Mouse (Mus musculus): ENCODE results near the gene Gapvd1. TPM values are rescaled to one million over a fixed set of nuclear protein-coding genes. Genes with fewer than 3 reads are reported as not detected.

Gapvd1 gene
- total and polyA plus RNA-seq, 3 experiments, result 62.4 to 174 (median 96.7) TPM

- Histone ChIP-seq H3K9ac (ENCODE audit: control insufficient read depth, low read depth, low read length, poor library complexity, severe bottlenecking) (no peak overlapping the region), H3K79me2 (ENCODE audit: control insufficient read depth, insufficient read depth, low read length, poor library complexity) (no peaks in the 10 kb centered on the region), H3K9me3 (replicated peaks; ENCODE audit: insufficient read depth, low read length) (no peaks in the 10 kb centered on the region), H3K4me1 (ENCODE audit: control insufficient read depth in 1 of 2, insufficient read depth in 2 of 2, low read length in 2 of 2) (peaks cover under 1 to 6% of the 10 kb centered on the region in 2 experiments; a peak in 3 of 4 replicates), H3K27me3 (ENCODE audit: control insufficient read depth in 1 of 2, insufficient read depth in 2 of 2, low read length in 2 of 2) (no peaks in the 10 kb centered on the region), H3K27ac (ENCODE audit: control insufficient read depth, low read depth, low read length) (no peak overlapping the region), H3K36me3 (ENCODE audit: control insufficient read depth in 1 of 2, insufficient read depth in 2 of 2, low read length in 2 of 2) (no peaks in the 10 kb centered on the region; a peak in 2 of 4 replicates), H3K4me3 (ENCODE audit: control insufficient read depth in 1 of 2, insufficient read depth in 1 of 2, low read depth in 2 of 2, low read length in 2 of 2) (no peak overlapping the region)
- TF ChIP-seq GATA1 (IDR thresholded peaks at IDR 0.05; ENCODE audit: low read depth, low read length) (no peak), JUND (IDR thresholded peaks at IDR 0.05; ENCODE audit: low read depth, low read length) (no peak), NRF1 (IDR thresholded peaks at IDR 0.05; ENCODE audit: insufficient read depth, low read depth, low read length, poor library complexity, severe bottlenecking) (no peak), ZNF384 (IDR thresholded peaks at IDR 0.05; ENCODE audit: low read depth, low read length) (no peak), KAT2A (conservative IDR thresholded peaks at IDR 0.05; ENCODE audit: low read depth, low read length) (no peak), GABPA (IDR thresholded peaks at IDR 0.05; ENCODE audit: low read depth, low read length) (no peak), CHD1 (IDR thresholded peaks at IDR 0.05; ENCODE audit: low read depth, low read length) (no peak), POLR2AphosphoS5 (IDR thresholded peaks at IDR 0.05; ENCODE audit: borderline replicate concordance, low read depth, low read length) (no peak), CTCF (IDR thresholded peaks at IDR 0.05 in 2 of 3, conservative IDR thresholded peaks at IDR 0.05 in 1 of 3; ENCODE audit: control insufficient read depth in 1 of 3, insufficient read depth in 1 of 3, low read depth in 2 of 3, low read length in 3 of 3, poor library complexity in 1 of 3, severe bottlenecking in 1 of 3) (no peak), USF1 (IDR thresholded peaks at IDR 0.05; ENCODE audit: low read depth, low read length) (no peak), USF2 (IDR thresholded peaks at IDR 0.05; ENCODE audit: borderline replicate concordance in 1 of 2, insufficient read depth in 1 of 2, low read depth in 1 of 2, low read length in 2 of 2) (no peak), TAL1 (IDR thresholded peaks at IDR 0.05; ENCODE audit: low read length) (no peak), UBTF (IDR thresholded peaks at IDR 0.05; ENCODE audit: borderline replicate concordance, insufficient read depth, low read depth, low read length) (no peak), ZMIZ1 (IDR thresholded peaks at IDR 0.05; ENCODE audit: low read depth, low read length) (no peak), MAX (IDR thresholded peaks at IDR 0.05; ENCODE audit: low read length) (no peak), CHD2 (IDR thresholded peaks at IDR 0.05; ENCODE audit: low read length) (no peak), ZC3H11A (IDR thresholded peaks at IDR 0.05; ENCODE audit: low read depth, low read length) (no peak), MEF2A (IDR thresholded peaks at IDR 0.05; ENCODE audit: extremely low read depth, insufficient replicate concordance, low read depth, low read length, poor library complexity, severe bottlenecking) (no peak), BHLHE40 (IDR thresholded peaks at IDR 0.05; ENCODE audit: borderline replicate concordance, low read depth, low read length) (no peak), ETS1 (IDR thresholded peaks at IDR 0.05; ENCODE audit: low read depth, low read length) (no peak)
- DNase-seq (ENCODE audit: low read depth, low spot score), result no peak
These were observed 124.6 kb downstream of the Gapvd1 start for GRCm38 (mm10) chr2:34630445-34630844.

DNA sequence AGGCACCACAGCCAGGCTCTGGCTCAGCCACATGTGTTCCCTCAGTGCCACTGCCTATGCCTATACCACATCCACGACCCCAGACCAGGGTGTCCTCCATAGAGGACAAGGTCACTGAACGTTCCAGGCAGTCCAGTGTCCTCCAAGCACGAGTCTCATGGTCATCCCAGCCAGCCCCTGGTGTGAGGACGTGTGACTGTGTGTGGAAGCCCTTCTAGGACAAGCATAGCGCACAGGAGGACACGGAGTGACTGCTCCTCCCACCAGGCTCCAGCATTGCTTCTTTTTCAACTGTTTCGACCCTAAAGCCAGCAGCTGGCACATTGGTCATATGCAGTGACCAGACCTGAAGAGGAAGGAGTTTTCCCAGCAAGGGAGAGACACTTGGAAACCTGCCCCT is 125.3 kb downstream of the Gapvd1 start:
- no peaks in the 10 kb centered on the region for H3K79me2 ChIP-seq (ENCODE audit: control insufficient read depth, insufficient read depth, low read length, poor library complexity)
- no peaks in the 10 kb centered on the region for H3K9me3 ChIP-seq (replicated peaks; ENCODE audit: insufficient read depth, low read length)
- peaks cover 0 to 6% of the 10 kb centered on the region in 2 experiments; a peak in 2 of 4 replicates for H3K4me1 ChIP-seq (ENCODE audit: control insufficient read depth in 1 of 2, insufficient read depth in 2 of 2, low read length in 2 of 2)
- H3K27me3 ChIP-seq (ENCODE audit: control insufficient read depth in 1 of 2, insufficient read depth in 2 of 2, low read length in 2 of 2), result no peaks in the 10 kb centered on the region
- H3K9ac ChIP-seq (ENCODE audit: control insufficient read depth, low read depth, low read length, poor library complexity, severe bottlenecking), result no peak overlapping the region
- no peak for DNase-seq (ENCODE audit: low read depth, low spot score)
- H3K36me3 ChIP-seq (ENCODE audit: control insufficient read depth in 1 of 2, insufficient read depth in 2 of 2, low read length in 2 of 2), result no peaks in the 10 kb centered on the region; a peak in 1 of 4 replicates
- H3K27ac ChIP-seq (ENCODE audit: control insufficient read depth, low read depth, low read length), result no peak overlapping the region
- H3K4me3 ChIP-seq (ENCODE audit: control insufficient read depth in 1 of 2, insufficient read depth in 1 of 2, low read depth in 2 of 2, low read length in 2 of 2), result no peak overlapping the region
- no peak for TF ChIP-seq POLR2AphosphoS2 (IDR thresholded peaks at IDR 0.05; ENCODE audit: low read length)
- no peak for TF ChIP-seq SIN3A (IDR thresholded peaks at IDR 0.05; ENCODE audit: low read length)
- TF ChIP-seq GABPA (IDR thresholded peaks at IDR 0.05; ENCODE audit: low read depth, low read length), result no peak
- TF ChIP-seq JUND (IDR thresholded peaks at IDR 0.05; ENCODE audit: low read depth, low read length), result no peak
- no peak for TF ChIP-seq POLR2A (IDR thresholded peaks at IDR 0.05; ENCODE audit: control insufficient read depth in 1 of 2, insufficient read depth in 1 of 2, low read depth in 1 of 2, low read length in 2 of 2, poor library complexity in 1 of 2)
- TF ChIP-seq HCFC1 (IDR thresholded peaks at IDR 0.05; ENCODE audit: low read depth, low read length), result no peak
- no peak for TF ChIP-seq RCOR1 (IDR thresholded peaks at IDR 0.05; ENCODE audit: low read depth, low read length)
- TF ChIP-seq ZKSCAN1 (IDR thresholded peaks at IDR 0.05; ENCODE audit: low read depth, low read length), result no peak
- TF ChIP-seq MAFK (IDR thresholded peaks at IDR 0.05; ENCODE audit: borderline replicate concordance, low read depth, low read length), result no peak
- no peak for TF ChIP-seq GATA1 (IDR thresholded peaks at IDR 0.05; ENCODE audit: low read depth, low read length)
- TF ChIP-seq POLR2AphosphoS5 (IDR thresholded peaks at IDR 0.05; ENCODE audit: borderline replicate concordance, low read depth, low read length), result no peak
- TF ChIP-seq RAD21 (IDR thresholded peaks at IDR 0.05; ENCODE audit: low read depth, low read length), result no peak
- TF ChIP-seq ZMIZ1 (IDR thresholded peaks at IDR 0.05; ENCODE audit: low read depth, low read length), result no peak
- no peak for TF ChIP-seq EP300 (IDR thresholded peaks at IDR 0.05; ENCODE audit: low read depth in 1 of 2, low read length in 2 of 2)
- TF ChIP-seq BHLHE40 (IDR thresholded peaks at IDR 0.05; ENCODE audit: borderline replicate concordance, low read depth, low read length), result no peak
- TF ChIP-seq MXI1 (IDR thresholded peaks at IDR 0.05; ENCODE audit: low read depth, low read length), result no peak
- no peak for TF ChIP-seq MYC (IDR thresholded peaks at IDR 0.05; ENCODE audit: low read depth, low read length)

All from MEL (cell line).